9 mouse cellular contexts compared by ENCODE assay signal in genomic region chr4:126181170-126181957, GRCm38 (mm10). TPM values are rescaled to one million over a fixed set of nuclear protein-coding genes. Genes with fewer than 3 reads are reported as not detected.
DNase-seq lines count a peak whose midpoint lies in the region; ATAC-seq and TF ChIP-seq lines count a peak whose summit lies in the region.
"Had no signal": no experiment of that assay in that cellular context is flagged by ENCODE, and none has a peak within 500 bp of the region (broad histone marks: within the 10 kb centered on the region; RNA-seq: fewer than 3 reads in every experiment).

No protein-coding gene starts in this region.

- H3K4me2 ChIP-seq in limb, embryonic 12.5 days = no peak overlapping the region
- H3K4me2 ChIP-seq in hindbrain, postnatal 0 days (ENCODE audit: low read depth, low read length) = no peak overlapping the region
- no peak overlapping the region for H3K4me2 ChIP-seq in liver, embryonic 13.5 days
- H3K4me2 ChIP-seq: neural tube, embryonic 12.5 days had no signal

- peak; percentile 85 for TF ChIP-seq CTCF in hindbrain, postnatal 0 days (IDR thresholded peaks at IDR 0.05; ENCODE audit: low read depth)

- 65% methylated on average over 7 of the region's 7 CpGs for WGBS in limb, embryonic 12.5 days
- WGBS in limb, embryonic 10.5 days = 70% methylated on average over 7 of the region's 7 CpGs
- WGBS in hindbrain, postnatal 0 days = 50% methylated on average over 7 of the region's 7 CpGs
- WGBS in liver, embryonic 13.5 days (ENCODE audit: insufficient replicate concordance) = 75% methylated on average over 7 of the region's 7 CpGs

- DNase-seq in limb, embryonic 10.5 days (ENCODE audit: low spot score) = no peak
- DNase-seq in Muller cell, postnatal 12 days (ENCODE audit: inconsistent ontology term) = peak; percentile 73
- peak; percentile 53 to 72 for DNase-seq in cerebellum, postnatal 25 days
- DNase-seq in hindbrain, postnatal 0 days (ENCODE audit: low spot score) = peak; percentile 85
- no peak for DNase-seq in liver, embryonic 13.5 days
- peak; percentile 66 for DNase-seq in retina, postnatal 1 day
- no peak for DNase-seq in testis, postnatal 10 days (ENCODE audit: low spot score)

- H3K36me3 ChIP-seq in limb, embryonic 12.5 days = peaks cover 77% of the 10 kb centered on the region
- H3K36me3 ChIP-seq in limb, embryonic 10.5 days = peaks cover 97% of the 10 kb centered on the region
- peaks cover 26% of the 10 kb centered on the region for H3K36me3 ChIP-seq in hindbrain, postnatal 0 days (ENCODE audit: insufficient read depth, low read length)
- H3K36me3 ChIP-seq in liver, embryonic 13.5 days = peaks cover 87% of the 10 kb centered on the region

- H3K4me3 ChIP-seq in limb, embryonic 12.5 days (replicated peaks) = no peak overlapping the region
- no peak overlapping the region for H3K4me3 ChIP-seq in limb, embryonic 10.5 days
- no peak overlapping the region for H3K4me3 ChIP-seq in hindbrain, postnatal 0 days (ENCODE audit: low read length)
- H3K4me3 ChIP-seq in liver, embryonic 13.5 days (replicated peaks) = no peak overlapping the region
- H3K4me3 ChIP-seq: neural tube, embryonic 12.5 days had no signal

- no peak for ATAC-seq in limb, embryonic 12.5 days (ENCODE audit: insufficient number of reproducible peaks, insufficient read depth, low FRiP score, low TSS enrichment, low read depth)
- ATAC-seq in hindbrain, postnatal 0 days = peak; percentile 74
- ATAC-seq in liver, embryonic 13.5 days (ENCODE audit: low read depth) = 0 out of 2 replicates have a peak, but pooled peaks have one; percentile 48

- H3K27me3 ChIP-seq in limb, embryonic 12.5 days = no peaks in the 10 kb centered on the region
- H3K27me3 ChIP-seq in limb, embryonic 10.5 days (ENCODE audit: low read depth, poor library complexity, severe bottlenecking) = no peaks in the 10 kb centered on the region
- no peaks in the 10 kb centered on the region for H3K27me3 ChIP-seq in hindbrain, postnatal 0 days (ENCODE audit: insufficient read depth, low read length)
- H3K27me3 ChIP-seq in liver, embryonic 13.5 days = no peaks in the 10 kb centered on the region
- H3K27me3 ChIP-seq: neural tube, embryonic 12.5 days had no signal

- H3K9me3 ChIP-seq in limb, embryonic 12.5 days = no peaks in the 10 kb centered on the region
- H3K9me3 ChIP-seq in limb, embryonic 10.5 days (replicated peaks) = no peaks in the 10 kb centered on the region
- no peaks in the 10 kb centered on the region for H3K9me3 ChIP-seq in hindbrain, postnatal 0 days (ENCODE audit: low read length)
- H3K9me3 ChIP-seq in liver, embryonic 13.5 days (replicated peaks) = no peaks in the 10 kb centered on the region
- H3K9me3 ChIP-seq: neural tube, embryonic 12.5 days had no signal

- H3K4me1 ChIP-seq in limb, embryonic 12.5 days (replicated peaks) = no peaks in the 10 kb centered on the region; the same call in 1 of the 2 replicates
- H3K4me1 ChIP-seq in limb, embryonic 10.5 days = no peaks in the 10 kb centered on the region
- no peaks in the 10 kb centered on the region for H3K4me1 ChIP-seq in hindbrain, postnatal 0 days (ENCODE audit: insufficient read depth, low read length)
- peaks cover 8% of the 10 kb centered on the region for H3K4me1 ChIP-seq in liver, embryonic 13.5 days (replicated peaks)
- H3K4me1 ChIP-seq: neural tube, embryonic 12.5 days had no signal

- 0 out of 2 replicates have a peak overlapping the region, but pooled peaks have one; percentile 29 for H3K27ac ChIP-seq in limb, embryonic 12.5 days
- H3K27ac ChIP-seq in limb, embryonic 10.5 days = no peak overlapping the region
- H3K27ac ChIP-seq in hindbrain, postnatal 0 days = no peak overlapping the region
- no peak overlapping the region for H3K27ac ChIP-seq in liver, embryonic 13.5 days
- H3K27ac ChIP-seq: neural tube, embryonic 12.5 days had no signal

- no peak overlapping the region for H3K9ac ChIP-seq in limb, embryonic 12.5 days (replicated peaks)
- no peak overlapping the region for H3K9ac ChIP-seq in hindbrain, postnatal 0 days (replicated peaks; ENCODE audit: low read length)
- no peak overlapping the region for H3K9ac ChIP-seq in liver, embryonic 13.5 days
- H3K9ac ChIP-seq: neural tube, embryonic 12.5 days had no signal

RNA-seq across cellular contexts. Expression of gene Sh3d21, which starts 18.1 kb away (rescaled TPM):
- polyA plus RNA-seq in limb, embryonic 12.5 days (2016; fragmentation: Nextera tagmentation; extraction: Ambion mirVana) = 7.2 and 8.4 TPM in 2 replicates
- 2.9 and 4.7 TPM in 2 replicates for polyA plus RNA-seq in limb, embryonic 10.5 days (2016; fragmentation: Nextera tagmentation; extraction: Ambion mirVana)
- 0.63 and 1.2 TPM in 2 replicates for total RNA-seq in hindbrain, postnatal 0 days (2014; rRNA removed)
- 2.2 and 2.6 TPM in 2 replicates for polyA plus RNA-seq in hindbrain, postnatal 0 days (2015; fragmentation: Nextera tagmentation; extraction: Ambion mirVana)
- polyA plus RNA-seq in liver, embryonic 13.5 days (2015; fragmentation: Nextera tagmentation; extraction: Ambion mirVana) = 0.82 and 1.3 TPM in 2 replicates

RNA-seq across cellular contexts. Expression of gene Thrap3, which starts 21.2 kb away (rescaled TPM):
- polyA plus RNA-seq in limb, embryonic 12.5 days (2016; fragmentation: Nextera tagmentation; extraction: Ambion mirVana) = 303 and 349 TPM in 2 replicates
- 263 and 287 TPM in 2 replicates for polyA plus RNA-seq in limb, embryonic 10.5 days (2016; fragmentation: Nextera tagmentation; extraction: Ambion mirVana)
- 85.7 and 128 TPM in 2 replicates for total RNA-seq in hindbrain, postnatal 0 days (2014; rRNA removed)
- 108 and 123 TPM in 2 replicates for polyA plus RNA-seq in hindbrain, postnatal 0 days (2015; fragmentation: Nextera tagmentation; extraction: Ambion mirVana)
- polyA plus RNA-seq in liver, embryonic 13.5 days (2015; fragmentation: Nextera tagmentation; extraction: Ambion mirVana) = 98.1 and 121 TPM in 2 replicates

RNA-seq across cellular contexts. Expression of gene Eva1b, which starts 33.8 kb away (rescaled TPM):
- 65.6 and 67.5 TPM in 2 replicates for polyA plus RNA-seq in limb, embryonic 12.5 days (2016; fragmentation: Nextera tagmentation; extraction: Ambion mirVana)
- 72.7 and 82.2 TPM in 2 replicates for polyA plus RNA-seq in limb, embryonic 10.5 days (2016; fragmentation: Nextera tagmentation; extraction: Ambion mirVana)
- 24.9 and 25.6 TPM in 2 replicates for total RNA-seq in hindbrain, postnatal 0 days (2014; rRNA removed)
- 11.6 and 12.3 TPM in 2 replicates for polyA plus RNA-seq in hindbrain, postnatal 0 days (2015; fragmentation: Nextera tagmentation; extraction: Ambion mirVana)
- polyA plus RNA-seq in liver, embryonic 13.5 days (2015; fragmentation: Nextera tagmentation; extraction: Ambion mirVana) = 11.8 and 13.3 TPM in 2 replicates

Comparison
In these comparisons a context has a peak if more than half of its experiments do, and no peak if none do; other contexts are left out.
1. DNase-seq: peak in Muller cell, postnatal 12 days (single experiment), cerebellum, postnatal 25 days (2 of 2), hindbrain, postnatal 0 days (single experiment) and retina, postnatal 1 day (single experiment); none in limb, embryonic 10.5 days (single experiment), liver, embryonic 13.5 days (single experiment) and testis, postnatal 10 days (single experiment).